Mouse (Mus musculus) stomach, embryonic 16.5 days (tissue): Measurements from ENCODE around the gene L3mbtl2. TPM values are rescaled to one million over a fixed set of nuclear protein-coding genes. Genes with fewer than 3 reads are reported as not detected.

ENCODE experiments used
- ATAC-seq: fragments of 200-750 bp; cut with Nextera tagmentation; 2 replicates; pipeline ENCODE4 v1.8.0; 2017; ENCODE audit warnings: moderate number of reproducible peaks, moderate TSS enrichment; ENCODE audit not compliant: insufficient read depth, low FRiP score
- H3K27ac ChIP-seq: fragments of 300-500 bp; sonication (generic); 2 replicates; pipeline ENCODE4 v1.5.1; 2014; ENCODE audit warnings: low read length
- H3K27me3 ChIP-seq: fragments of 300-500 bp; sonication (generic); 2 replicates; pipeline ENCODE4 v1.6.1; 2014; ENCODE audit warnings: low read length, control low read depth, mixed read lengths; ENCODE audit not compliant: control insufficient read depth, insufficient read depth
- H3K36me3 ChIP-seq: fragments of 300-500 bp; sonication (generic); 2 replicates; pipeline ENCODE4 v1.6.1; 2014; ENCODE audit warnings: low read length; ENCODE audit not compliant: control insufficient read depth, insufficient read depth
- H3K4me1 ChIP-seq: fragments of 300-500 bp; sonication (generic); 2 replicates; pipeline ENCODE4 v1.6.1; 2014; ENCODE audit warnings: low read length, control low read depth, mixed read lengths; ENCODE audit not compliant: control insufficient read depth, insufficient read depth
- H3K4me2 ChIP-seq: fragments of 300-500 bp; sonication (generic); 2 replicates; pipeline ENCODE4 v1.6.1; 2014; ENCODE audit warnings: low read depth, low read length, mixed read lengths
- H3K4me3 ChIP-seq: fragments of 300-500 bp; sonication (generic); replicated peaks from 2 replicates; pipeline ENCODE4 v1.5.1; 2014; ENCODE audit warnings: mild to moderate bottlenecking, low read length
- H3K9ac ChIP-seq: fragments of 300-500 bp; sonication (generic); 2 replicates; pipeline ENCODE4 v1.6.1; 2014; ENCODE audit warnings: low read length
- H3K9me3 ChIP-seq: fragments of 300-500 bp; sonication (generic); replicated peaks from 2 replicates; pipeline ENCODE4 v1.6.1; 2016; ENCODE audit warnings: low read length, control low read depth; ENCODE audit not compliant: control insufficient read depth
- WGBS: fragments of 180-500 bp; shearing (Covaris S2); extraction: QIAGEN DNeasy Blood & Tissue Kit; methylation state at CpG from one replicate; pipeline ENCODE4 v1.1.7; 2014; 5-methylcytosine and 5-hydroxymethylcytosine counted together
- polyA plus RNA-seq: library from polyadenylated mRNA; unstranded; fragments of >200 nt; fragmentation: Nextera tagmentation; extraction: Ambion mirVana; gene quantifications from 2 replicates; pipeline ENCODE4 v1.2.1, GENCODE M21; 2015

The L3mbtl2 gene
- polyA plus RNA-seq: 19.0 and 20.5 TPM in 2 replicates

DNA sequence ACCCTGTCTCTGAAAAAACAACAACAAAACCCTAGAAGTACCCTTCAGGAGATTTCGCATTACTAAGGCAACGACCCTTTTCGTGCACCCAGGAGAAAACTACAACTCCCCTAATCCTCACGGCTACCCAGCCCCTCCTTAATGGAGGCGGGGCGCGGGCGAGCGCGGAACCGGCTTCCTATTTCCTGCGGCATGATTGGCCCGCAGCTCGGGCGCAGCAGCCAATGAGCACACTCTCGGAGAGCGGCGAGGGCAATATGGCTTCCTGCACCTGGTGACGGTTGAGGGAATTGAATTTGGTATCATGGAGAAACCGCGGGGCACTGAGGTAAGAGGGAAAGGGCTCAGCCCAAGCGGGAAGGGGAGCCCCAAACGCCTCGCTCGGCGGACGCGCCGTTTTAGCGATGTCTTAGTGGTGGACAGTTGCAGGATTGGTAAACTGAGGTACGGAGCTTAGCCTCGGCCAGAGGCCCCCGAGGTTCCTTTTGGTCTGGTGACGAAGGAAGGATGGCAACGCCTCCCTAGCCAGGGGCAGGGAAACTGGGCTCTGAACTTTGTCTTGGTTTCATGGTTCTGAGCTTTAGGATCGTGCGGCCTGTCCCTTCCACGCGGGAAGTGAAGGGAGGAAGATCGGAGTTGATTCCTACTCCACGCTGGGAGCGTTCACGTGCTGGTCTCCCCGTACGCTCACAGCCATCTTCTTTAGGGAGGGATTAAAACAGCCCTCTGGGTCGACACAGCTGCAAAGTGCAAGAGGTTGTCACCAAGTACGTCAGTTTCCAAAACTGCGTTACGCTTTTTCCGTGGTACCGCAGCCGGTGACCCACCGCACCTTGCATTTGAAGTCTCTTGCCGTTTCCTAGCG is at the start of gene L3mbtl2:
Gene L3mbtl2 (plus strand): TSS at position 193 of the 865 bp plus-strand sequence.
- peak within 1 kb of the TSS; percentile 81 for H3K9ac ChIP-seq
- no peaks in the 10 kb centered on the region for H3K9me3 ChIP-seq
- WGBS: 1% methylated on average over 55 of the region's 55 CpGs
- H3K27ac ChIP-seq: peak within 1 kb of the TSS; percentile 55
- H3K4me1 ChIP-seq: 0 out of 2 replicates have a peak, but pooled peaks cover 4% of the 10 kb centered on the region
- H3K36me3 ChIP-seq: no peaks in the 10 kb centered on the region; the same call in 1 of the 2 replicates
- peak; percentile 99 for ATAC-seq
- H3K27me3 ChIP-seq: no peaks in the 10 kb centered on the region
- H3K4me3 ChIP-seq: peak within 1 kb of the TSS; percentile 96
- peak within 1 kb of the TSS; percentile 78 for H3K4me2 ChIP-seq

GRCm38 (mm10) chr15:81649516-81650455 is 13.9 kb upstream of the L3mbtl2 start:
- Histone ChIP-seq H3K9ac (no peak overlapping the region), H3K27ac (no peak overlapping the region), H3K36me3 (peaks cover 18% of the 10 kb centered on the region), H3K27me3 (no peaks in the 10 kb centered on the region), H3K9me3 (no peaks in the 10 kb centered on the region), H3K4me1 (no peaks in the 10 kb centered on the region), H3K4me2 (no peak overlapping the region), H3K4me3 (no peak overlapping the region)
- 95% methylated on average over 8 of the region's 8 CpGs for WGBS
- ATAC-seq: no peak

GRCm38 (mm10) chr15:81650636-81651035 is 13.1 kb upstream of the L3mbtl2 start:
- peaks cover 18% of the 10 kb centered on the region for H3K36me3 ChIP-seq
- H3K27ac ChIP-seq: no peak overlapping the region
- no peak for ATAC-seq
- H3K27me3 ChIP-seq: no peaks in the 10 kb centered on the region
- H3K4me3 ChIP-seq: no peak overlapping the region
- no peak overlapping the region for H3K9ac ChIP-seq
- whole genome bisulfite sequencing: 88% methylated on average over 7 of the region's 7 CpGs
- H3K4me2 ChIP-seq: no peak overlapping the region
- no peaks in the 10 kb centered on the region for H3K9me3 ChIP-seq
- H3K4me1 ChIP-seq: no peaks in the 10 kb centered on the region

DNA sequence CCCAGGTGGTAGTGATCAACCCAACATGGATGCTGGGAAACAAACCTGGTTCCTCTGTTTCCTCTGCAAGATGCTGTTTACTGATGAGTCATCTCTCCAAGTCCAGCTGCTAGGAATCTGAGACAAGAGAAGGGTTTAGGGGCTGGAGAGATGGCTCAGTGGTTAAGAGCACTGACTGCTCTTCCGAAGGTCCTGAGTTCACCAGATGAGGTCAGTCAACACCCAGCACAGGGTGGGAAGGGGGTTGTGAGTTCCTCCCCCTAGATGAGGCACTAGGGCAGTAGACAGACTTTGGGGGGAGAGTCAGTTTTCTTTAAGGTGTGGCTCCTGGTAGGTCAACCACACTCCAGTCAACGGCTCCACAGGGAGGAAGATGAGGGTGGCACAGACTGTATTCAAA is 2.0 kb upstream of the L3mbtl2 start:
- H3K4me1 ChIP-seq: 0 out of 2 replicates have a peak, but pooled peaks cover 4% of the 10 kb centered on the region
- H3K4me3 ChIP-seq: no peak overlapping the region
- H3K4me2 ChIP-seq: no peak overlapping the region
- no peak for ATAC-seq
- 94% methylated on average over 2 of the region's 2 CpGs for WGBS
- no peak overlapping the region for H3K27ac ChIP-seq
- no peaks in the 10 kb centered on the region for H3K36me3 ChIP-seq
- H3K9me3 ChIP-seq: no peaks in the 10 kb centered on the region
- no peak overlapping the region for H3K9ac ChIP-seq
- no peaks in the 10 kb centered on the region for H3K27me3 ChIP-seq

DNA sequence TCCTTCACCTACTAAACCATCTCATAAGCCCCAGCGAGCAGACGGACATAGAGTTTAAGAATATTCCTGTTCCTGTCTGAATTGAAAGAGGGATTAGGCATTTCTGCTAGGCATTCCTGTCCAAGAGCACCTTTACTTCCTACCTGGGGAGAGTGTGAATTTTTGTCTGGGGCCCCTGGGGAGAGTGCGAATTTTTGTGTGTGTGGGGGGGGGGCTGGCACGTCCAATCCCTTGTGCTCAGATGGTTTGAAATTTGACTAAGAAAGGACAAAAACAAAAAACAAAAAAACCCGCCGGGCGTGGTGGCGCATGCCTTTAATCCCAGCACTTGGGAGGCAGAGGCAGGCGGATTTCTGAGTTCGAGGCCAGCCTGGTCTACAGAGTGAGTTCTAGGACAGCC is 408 bp upstream of the L3mbtl2 start:
- no peaks in the 10 kb centered on the region for H3K36me3 ChIP-seq
- H3K27me3 ChIP-seq: no peaks in the 10 kb centered on the region
- H3K9me3 ChIP-seq: no peaks in the 10 kb centered on the region
- peak overlapping the region; percentile 96 for H3K4me3 ChIP-seq
- WGBS: 51% methylated on average over 9 of the region's 10 CpGs
- H3K4me1 ChIP-seq: 0 out of 2 replicates have a peak, but pooled peaks cover 4% of the 10 kb centered on the region
- ATAC-seq: no peak
- no peak overlapping the region; the same call in 1 of the 2 replicates for H3K9ac ChIP-seq
- H3K27ac ChIP-seq: no peak overlapping the region
- H3K4me2 ChIP-seq: peak overlapping the region; percentile 78

GRCm38 (mm10) chr15:81666957-81667356 is 3.3 kb downstream of the L3mbtl2 start:
- Histone ChIP-seq H3K36me3 (peaks cover 3% of the 10 kb centered on the region; the same call in 1 of the 2 replicates), H3K27me3 (no peaks in the 10 kb centered on the region), H3K4me3 (no peak overlapping the region), H3K4me1 (0 out of 2 replicates have a peak, but pooled peaks cover 4% of the 10 kb centered on the region), H3K9ac (no peak overlapping the region), H3K4me2 (no peak overlapping the region), H3K9me3 (no peaks in the 10 kb centered on the region), H3K27ac (no peak overlapping the region)
- no peak for ATAC-seq
- 88% methylated on average over 10 of the region's 10 CpGs for WGBS

- H3K9me3 ChIP-seq: no peaks in the 10 kb centered on the region
- H3K9ac ChIP-seq: no peak overlapping the region
- no peak overlapping the region for H3K4me2 ChIP-seq
- 70% methylated on average over 4 of the region's 4 CpGs for WGBS
- H3K27me3 ChIP-seq: no peaks in the 10 kb centered on the region
- no peak overlapping the region for H3K27ac ChIP-seq
- peaks cover 3% of the 10 kb centered on the region; the same call in 1 of the 2 replicates for H3K36me3 ChIP-seq
- no peak overlapping the region for H3K4me3 ChIP-seq
- no peaks in the 10 kb centered on the region for H3K4me1 ChIP-seq
- ATAC-seq: no peak
Observed at GRCm38 (mm10) chr15:81670231-81670640, 6.5 kb downstream of the L3mbtl2 start.

GRCm38 (mm10) chr15:81676637-81677036 is 12.9 kb downstream of the L3mbtl2 start:
- Histone ChIP-seq H3K9ac (no peak overlapping the region), H3K36me3 (no peaks in the 10 kb centered on the region), H3K27me3 (no peaks in the 10 kb centered on the region), H3K4me3 (no peak overlapping the region), H3K4me2 (no peak overlapping the region), H3K9me3 (no peaks in the 10 kb centered on the region), H3K27ac (no peak overlapping the region), H3K4me1 (no peaks in the 10 kb centered on the region)
- no peak for ATAC-seq
- 52% methylated on average over 3 of the region's 3 CpGs for WGBS
